Mouse (Mus musculus): ENCODE results near the gene Plaur. TPM values are rescaled to one million over a fixed set of nuclear protein-coding genes. Genes with fewer than 3 reads are reported as not detected.
"Not testable (repeated sequence)": the region's sequence is repeated elsewhere in the genome, so short reads cannot be mapped to it uniquely, and the experiment has no call there.

Gene Plaur
- polyA plus RNA-seq, 1 experiment = 38.0 TPM

DNA sequence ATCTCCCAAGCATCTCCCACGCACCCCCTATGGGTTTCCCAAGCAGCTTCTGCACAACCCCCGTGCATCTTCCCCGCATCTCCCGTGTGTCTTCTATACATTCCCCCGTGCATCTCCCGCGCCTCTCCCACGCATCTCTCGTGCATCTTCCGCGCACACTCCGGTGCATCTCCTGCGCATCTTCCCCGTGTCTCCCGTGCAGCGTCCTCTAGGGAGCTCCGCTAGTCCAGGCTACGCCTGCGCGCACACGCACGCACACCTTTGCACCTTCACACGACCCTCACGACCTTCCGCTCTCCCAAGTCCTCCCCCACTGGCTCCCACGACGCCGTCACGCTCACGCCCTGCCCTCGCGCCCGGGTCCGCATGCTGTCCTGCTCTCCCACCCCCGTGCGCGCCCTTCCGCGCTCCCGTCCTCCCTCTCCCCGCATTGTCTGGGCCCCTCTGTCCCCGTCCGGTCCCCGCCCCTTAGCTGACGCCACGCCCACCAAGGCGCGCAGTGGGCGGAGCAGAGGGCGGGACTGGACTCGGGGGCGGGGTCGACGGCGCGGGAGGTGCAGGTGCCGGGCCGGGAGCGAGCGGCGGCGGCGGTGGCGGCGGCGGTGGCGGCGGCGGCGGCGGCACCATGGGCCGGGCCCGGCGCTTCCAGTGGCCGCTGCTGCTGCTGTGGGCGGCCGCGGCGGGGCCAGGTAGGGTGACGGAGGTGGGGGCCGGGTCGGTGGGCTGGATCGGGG, 19.4 kb downstream of the Plaur start, which contains the start of gene Cadm4:
Gene Cadm4, plus strand, starts transcription at position 550 of the 734 bp plus-strand sequence.
- no peaks in the 10 kb centered on the region for H3K36me3 ChIP-seq (ENCODE audit: control insufficient read depth, insufficient read depth, low read length, poor library complexity, severe bottlenecking)
- no peaks in the 10 kb centered on the region for H3K4me1 ChIP-seq (ENCODE audit: control insufficient read depth, insufficient read depth, low read length)
- no peak within 1 kb of the TSS for H3K27ac ChIP-seq (ENCODE audit: insufficient read depth, low read length)
- H3K4me3 ChIP-seq (ENCODE audit: low read depth, low read length) = peak within 1 kb of the TSS; percentile 68
- peak within 1 kb of the TSS; percentile 51 for H3K9ac ChIP-seq (ENCODE audit: low read depth, poor library complexity, severe bottlenecking)
- TF ChIP-seq POLR2A (IDR thresholded peaks at IDR 0.05; ENCODE audit: insufficient read depth, low read length) (peak; percentile 38), EP300 (IDR thresholded peaks at IDR 0.05; ENCODE audit: insufficient read depth, low read depth, low read length) (no peak), CTCF (IDR thresholded peaks at IDR 0.05; ENCODE audit: low read depth, low read length) (no peak)
- H3K27me3 ChIP-seq (ENCODE audit: control insufficient read depth, insufficient read depth, low read length, poor library complexity, severe bottlenecking) = peaks cover 8% of the 10 kb centered on the region
- no peaks in the 10 kb centered on the region for H3K9me3 ChIP-seq (replicated peaks; ENCODE audit: control insufficient read depth, insufficient read depth, low read length, poor library complexity, severe bottlenecking)

DNA sequence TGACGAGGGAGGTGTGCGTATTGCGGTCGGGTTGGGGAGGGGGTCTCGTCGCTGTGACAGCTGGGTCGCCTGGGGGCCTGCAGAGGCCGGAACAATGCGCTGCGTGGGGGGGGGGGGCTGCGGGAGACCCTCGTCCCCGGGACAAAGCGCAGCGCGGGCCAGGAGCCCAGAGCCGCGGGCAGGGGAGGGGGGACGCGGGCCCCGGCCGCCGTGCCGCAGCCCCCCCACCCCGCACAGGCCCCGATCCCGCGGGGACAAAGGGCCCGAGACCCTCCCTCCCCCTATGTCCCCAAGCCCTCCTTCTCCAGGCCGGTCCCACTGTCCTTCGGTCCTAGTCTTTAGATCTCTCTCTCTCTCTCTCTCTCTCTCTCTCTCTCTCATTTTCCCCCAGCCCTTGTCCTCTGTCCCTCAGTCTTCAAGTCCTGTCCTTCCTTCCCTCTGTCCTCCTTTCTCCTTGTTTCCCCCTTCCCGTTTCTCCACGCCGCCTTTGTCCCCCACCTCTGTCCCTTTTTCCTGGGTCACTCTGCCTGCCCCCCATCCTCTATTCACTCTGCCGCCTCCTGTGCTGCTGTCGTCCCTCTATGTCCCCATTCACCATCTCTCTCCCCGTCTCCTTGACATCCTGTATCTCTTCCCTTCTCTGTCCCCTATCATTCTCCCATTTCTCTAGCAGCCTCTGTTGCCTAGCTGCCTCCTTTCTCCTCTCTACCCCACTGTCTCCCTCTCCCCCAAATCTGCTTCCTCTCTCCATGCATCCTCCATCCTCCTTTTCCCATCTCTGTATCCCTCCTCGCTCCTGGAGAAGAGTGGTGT, 20.1 kb downstream of the Plaur start:
- H3K4me3 ChIP-seq (ENCODE audit: low read depth, low read length) = peak overlapping the region; percentile 56
- H3K36me3 ChIP-seq (ENCODE audit: control insufficient read depth, insufficient read depth, low read length, poor library complexity, severe bottlenecking) = no peaks in the 10 kb centered on the region
- H3K4me1 ChIP-seq (ENCODE audit: control insufficient read depth, insufficient read depth, low read length) = no peaks in the 10 kb centered on the region
- no peaks in the 10 kb centered on the region for H3K9me3 ChIP-seq (replicated peaks; ENCODE audit: control insufficient read depth, insufficient read depth, low read length, poor library complexity, severe bottlenecking)
- TF ChIP-seq POLR2A (IDR thresholded peaks at IDR 0.05; ENCODE audit: insufficient read depth, low read length) (no peak), EP300 (IDR thresholded peaks at IDR 0.05; ENCODE audit: insufficient read depth, low read depth, low read length) (no peak), CTCF (IDR thresholded peaks at IDR 0.05; ENCODE audit: low read depth, low read length) (no peak)
- H3K9ac ChIP-seq (ENCODE audit: low read depth, poor library complexity, severe bottlenecking) = peak overlapping the region; percentile 51
- H3K27me3 ChIP-seq (ENCODE audit: control insufficient read depth, insufficient read depth, low read length, poor library complexity, severe bottlenecking) = peaks cover 8% of the 10 kb centered on the region
- no peak overlapping the region for H3K27ac ChIP-seq (ENCODE audit: insufficient read depth, low read length)

- H3K9me3 ChIP-seq (replicated peaks; ENCODE audit: control insufficient read depth, insufficient read depth, low read length, poor library complexity, severe bottlenecking); H3K4me3 ChIP-seq (ENCODE audit: low read depth, low read length); H3K27ac ChIP-seq (ENCODE audit: insufficient read depth, low read length); H3K9ac ChIP-seq (ENCODE audit: low read depth, poor library complexity, severe bottlenecking); H3K4me1 ChIP-seq (ENCODE audit: control insufficient read depth, insufficient read depth, low read length); H3K36me3 ChIP-seq (ENCODE audit: control insufficient read depth, insufficient read depth, low read length, poor library complexity, severe bottlenecking); H3K27me3 ChIP-seq (ENCODE audit: control insufficient read depth, insufficient read depth, low read length, poor library complexity, severe bottlenecking): not testable (repeated sequence)
Observed at GRCm38 (mm10) chr7:24483291-24483690, 21.0 kb downstream of the Plaur start.

- Histone ChIP-seq H3K36me3 (ENCODE audit: control insufficient read depth, insufficient read depth, low read length, poor library complexity, severe bottlenecking) (no peaks in the 10 kb centered on the region), H3K27ac (ENCODE audit: insufficient read depth, low read length) (no peak overlapping the region), H3K4me3 (ENCODE audit: low read depth, low read length) (no peak overlapping the region), H3K9ac (ENCODE audit: low read depth, poor library complexity, severe bottlenecking) (no peak overlapping the region), H3K4me1 (ENCODE audit: control insufficient read depth, insufficient read depth, low read length) (peaks cover 2% of the 10 kb centered on the region), H3K9me3 (replicated peaks; ENCODE audit: control insufficient read depth, insufficient read depth, low read length, poor library complexity, severe bottlenecking) (no peaks in the 10 kb centered on the region), H3K27me3 (ENCODE audit: control insufficient read depth, insufficient read depth, low read length, poor library complexity, severe bottlenecking) (peaks cover 8% of the 10 kb centered on the region)
- TF ChIP-seq CTCF (IDR thresholded peaks at IDR 0.05; ENCODE audit: low read depth, low read length) (no peak), POLR2A (IDR thresholded peaks at IDR 0.05; ENCODE audit: insufficient read depth, low read length) (no peak), EP300 (IDR thresholded peaks at IDR 0.05; ENCODE audit: insufficient read depth, low read depth, low read length) (no peak)
Observed at GRCm38 (mm10) chr7:24485481-24485880, 23.2 kb downstream of the Plaur start.

DNA sequence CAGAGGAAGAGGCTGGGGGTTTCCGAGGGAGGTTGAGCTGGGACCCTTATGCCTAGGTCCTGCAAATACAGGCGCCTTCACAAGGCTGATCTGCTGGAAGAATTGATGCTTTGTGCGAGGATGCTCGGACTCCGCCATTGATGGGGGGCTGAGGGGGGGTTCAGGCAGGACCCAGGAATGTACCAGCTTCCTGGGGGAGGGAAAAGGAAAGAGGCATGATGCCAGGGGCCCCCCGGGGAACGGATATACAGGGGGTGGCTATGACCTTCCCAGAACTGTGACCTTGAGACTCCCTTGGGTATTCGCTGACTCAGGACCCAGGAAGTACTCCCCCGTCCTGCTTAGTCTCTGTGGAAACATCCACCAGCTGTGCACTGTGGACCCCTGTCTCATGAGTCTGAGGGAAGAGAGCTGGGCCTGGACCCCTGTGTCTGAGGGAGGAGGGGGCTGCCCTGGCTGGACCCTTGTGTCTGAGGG, 24.4 kb downstream of the Plaur start:
- H3K27me3 ChIP-seq (ENCODE audit: control insufficient read depth, insufficient read depth, low read length, poor library complexity, severe bottlenecking) = peaks cover 8% of the 10 kb centered on the region
- no peak overlapping the region for H3K27ac ChIP-seq (ENCODE audit: insufficient read depth, low read length)
- no peaks in the 10 kb centered on the region for H3K36me3 ChIP-seq (ENCODE audit: control insufficient read depth, insufficient read depth, low read length, poor library complexity, severe bottlenecking)
- no peak overlapping the region for H3K9ac ChIP-seq (ENCODE audit: low read depth, poor library complexity, severe bottlenecking)
- H3K9me3 ChIP-seq (replicated peaks; ENCODE audit: control insufficient read depth, insufficient read depth, low read length, poor library complexity, severe bottlenecking) = no peaks in the 10 kb centered on the region
- peaks cover 2% of the 10 kb centered on the region for H3K4me1 ChIP-seq (ENCODE audit: control insufficient read depth, insufficient read depth, low read length)
- TF ChIP-seq CTCF (IDR thresholded peaks at IDR 0.05; ENCODE audit: low read depth, low read length) = no peak
- TF ChIP-seq POLR2A (IDR thresholded peaks at IDR 0.05; ENCODE audit: insufficient read depth, low read length) = no peak
- no peak for TF ChIP-seq EP300 (IDR thresholded peaks at IDR 0.05; ENCODE audit: insufficient read depth, low read depth, low read length)
- H3K4me3 ChIP-seq (ENCODE audit: low read depth, low read length) = no peak overlapping the region

DNA sequence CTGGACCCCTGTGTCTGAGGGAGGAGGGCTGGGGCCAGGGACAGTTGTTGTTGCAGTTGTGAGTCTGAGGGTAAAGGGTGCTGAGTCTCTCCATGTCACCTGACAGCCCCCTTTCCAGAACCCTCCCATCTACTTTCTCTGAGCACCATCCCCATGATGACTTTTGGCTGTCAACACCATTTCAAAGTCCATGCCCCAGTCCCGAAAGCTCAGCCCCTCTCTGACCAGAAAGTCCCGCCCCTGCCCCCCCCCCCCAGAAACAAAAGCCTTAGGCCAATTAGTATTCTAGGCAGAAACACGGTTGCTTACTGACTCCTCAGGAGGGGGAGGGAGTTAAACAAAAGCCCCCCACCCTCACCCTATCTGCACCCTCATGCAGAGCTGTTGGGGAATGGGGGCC, 25.1 kb downstream of the Plaur start:
- Histone ChIP-seq H3K27ac (ENCODE audit: insufficient read depth, low read length) (no peak overlapping the region), H3K9ac (ENCODE audit: low read depth, poor library complexity, severe bottlenecking) (no peak overlapping the region), H3K27me3 (ENCODE audit: control insufficient read depth, insufficient read depth, low read length, poor library complexity, severe bottlenecking) (peaks cover 3% of the 10 kb centered on the region), H3K9me3 (replicated peaks; ENCODE audit: control insufficient read depth, insufficient read depth, low read length, poor library complexity, severe bottlenecking) (no peaks in the 10 kb centered on the region), H3K4me3 (ENCODE audit: low read depth, low read length) (no peak overlapping the region), H3K36me3 (ENCODE audit: control insufficient read depth, insufficient read depth, low read length, poor library complexity, severe bottlenecking) (no peaks in the 10 kb centered on the region), H3K4me1 (ENCODE audit: control insufficient read depth, insufficient read depth, low read length) (peaks cover 2% of the 10 kb centered on the region)
- no peak for TF ChIP-seq POLR2A (IDR thresholded peaks at IDR 0.05; ENCODE audit: insufficient read depth, low read length)
- TF ChIP-seq EP300 (IDR thresholded peaks at IDR 0.05; ENCODE audit: insufficient read depth, low read depth, low read length) = no peak
- no peak for TF ChIP-seq CTCF (IDR thresholded peaks at IDR 0.05; ENCODE audit: low read depth, low read length)
